Mouse (Mus musculus) liver, embryonic 14.5 days (tissue): ENCODE results near the gene Dhfr.

ENCODE experiments used
- CTCF ChIP-seq: IDR thresholded peaks from 2 replicates; pipeline ENCODE4 v1.5.1; 2016; ENCODE audit warnings: antibody characterized with exemption, low read depth, control low read depth
- EP300 ChIP-seq: IDR thresholded peaks from 2 replicates; pipeline ENCODE4 v1.6.1; 2016; ENCODE audit warnings: antibody characterized with exemption, low read depth

DNA sequence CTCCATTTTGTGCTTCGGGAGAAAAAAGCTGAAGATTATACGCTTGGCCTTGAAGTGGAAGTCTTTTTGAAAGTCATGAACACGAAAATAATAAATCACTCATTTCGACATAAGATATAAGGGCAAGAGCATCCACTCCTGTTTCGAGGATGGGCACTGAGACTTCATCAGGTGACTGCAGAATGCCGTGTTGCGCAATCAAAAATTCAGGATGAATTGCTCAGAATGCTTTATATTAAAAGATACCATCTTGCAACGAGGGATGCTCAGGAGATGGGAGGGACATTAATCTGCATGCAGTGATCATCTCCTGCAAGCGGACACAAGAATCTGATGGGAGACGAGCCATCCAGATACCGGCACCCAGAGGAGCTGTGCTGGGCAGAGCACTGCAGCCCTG lies 65.1 kb downstream of the Dhfr start:
- TF ChIP-seq EP300, result no peak
- no peak for TF ChIP-seq CTCF
